Mouse (Mus musculus): ENCODE data around the gene Slc26a10. TPM values are rescaled to one million over a fixed set of nuclear protein-coding genes. Genes with fewer than 3 reads are reported as not detected.

The Slc26a10 gene
- polyA plus RNA-seq, 1 experiment, result 1.1 TPM

- no peak for TF ChIP-seq CTCF (IDR thresholded peaks at IDR 0.05; ENCODE audit: borderline replicate concordance, extremely low read depth, insufficient read depth, insufficient read length)
- no peak for TF ChIP-seq POLR2A (IDR thresholded peaks at IDR 0.05; ENCODE audit: borderline replicate concordance, extremely low read depth, insufficient read depth, insufficient read length, poor library complexity, severe bottlenecking)
- DNase-seq (ENCODE audit: low read depth), result no peak
Observed at GRCm38 (mm10) chr10:127213272-127213671, 32.8 kb upstream of the Slc26a10 start.

- DNase-seq (ENCODE audit: low read depth), result peak; percentile 93
- TF ChIP-seq CTCF (IDR thresholded peaks at IDR 0.05; ENCODE audit: borderline replicate concordance, extremely low read depth, insufficient read depth, insufficient read length) (no peak), POLR2A (IDR thresholded peaks at IDR 0.05; ENCODE audit: borderline replicate concordance, extremely low read depth, insufficient read depth, insufficient read length, poor library complexity, severe bottlenecking) (peak; percentile 73; the same call in 1 of the 2 replicates)
Observed at GRCm38 (mm10) chr10:127211414-127211854, 31.0 kb upstream of the Slc26a10 start, which contains the start of gene Pip4k2c. Pip4k2c (minus strand) TSS chr10:127211585.

GRCm38 (mm10) chr10:127210961-127211405, 30.5 kb upstream of the Slc26a10 start:
- peak; percentile 27 for DNase-seq (ENCODE audit: low read depth)
- TF ChIP-seq CTCF (IDR thresholded peaks at IDR 0.05; ENCODE audit: borderline replicate concordance, extremely low read depth, insufficient read depth, insufficient read length) (no peak), POLR2A (IDR thresholded peaks at IDR 0.05; ENCODE audit: borderline replicate concordance, extremely low read depth, insufficient read depth, insufficient read length, poor library complexity, severe bottlenecking) (no peak)

- no peak for DNase-seq (ENCODE audit: low read depth)
Observed at GRCm38 (mm10) chr10:127209928-127210570, 29.6 kb upstream of the Slc26a10 start.

GRCm38 (mm10) chr10:127208921-127209320, 28.5 kb upstream of the Slc26a10 start:
- no peak for DNase-seq (ENCODE audit: low read depth)
- no peak for TF ChIP-seq CTCF (IDR thresholded peaks at IDR 0.05; ENCODE audit: borderline replicate concordance, extremely low read depth, insufficient read depth, insufficient read length)
- no peak for TF ChIP-seq POLR2A (IDR thresholded peaks at IDR 0.05; ENCODE audit: borderline replicate concordance, extremely low read depth, insufficient read depth, insufficient read length, poor library complexity, severe bottlenecking)

More at GRCm38 (mm10) chr10:127209928-127210570, 29.6 kb upstream of the Slc26a10 start:
- TF ChIP-seq POLR2A (IDR thresholded peaks at IDR 0.05; ENCODE audit: borderline replicate concordance, extremely low read depth, insufficient read depth, insufficient read length, poor library complexity, severe bottlenecking) (no peak), CTCF (IDR thresholded peaks at IDR 0.05; ENCODE audit: borderline replicate concordance, extremely low read depth, insufficient read depth, insufficient read length) (no peak)

- DNase-seq (ENCODE audit: low read depth), result no peak
- no peak for TF ChIP-seq CTCF (IDR thresholded peaks at IDR 0.05; ENCODE audit: borderline replicate concordance, extremely low read depth, insufficient read depth, insufficient read length)
- TF ChIP-seq POLR2A (IDR thresholded peaks at IDR 0.05; ENCODE audit: borderline replicate concordance, extremely low read depth, insufficient read depth, insufficient read length, poor library complexity, severe bottlenecking), result no peak
Observed at GRCm38 (mm10) chr10:127205373-127205772, 24.9 kb upstream of the Slc26a10 start.

- DNase-seq (ENCODE audit: low read depth), result no peak
- no peak for TF ChIP-seq POLR2A (IDR thresholded peaks at IDR 0.05; ENCODE audit: borderline replicate concordance, extremely low read depth, insufficient read depth, insufficient read length, poor library complexity, severe bottlenecking)
Observed at GRCm38 (mm10) chr10:127204589-127204988, 24.1 kb upstream of the Slc26a10 start.

GRCm38 (mm10) chr10:127203106-127203505, 22.7 kb upstream of the Slc26a10 start:
- no peak for DNase-seq (ENCODE audit: low read depth)

GRCm38 (mm10) chr10:127200279-127200678, 19.8 kb upstream of the Slc26a10 start:
- DNase-seq (ENCODE audit: low read depth), result no peak
- no peak for TF ChIP-seq POLR2A (IDR thresholded peaks at IDR 0.05; ENCODE audit: borderline replicate concordance, extremely low read depth, insufficient read depth, insufficient read length, poor library complexity, severe bottlenecking)
- TF ChIP-seq CTCF (IDR thresholded peaks at IDR 0.05; ENCODE audit: borderline replicate concordance, extremely low read depth, insufficient read depth, insufficient read length), result peak; percentile 14; the same call in 1 of the 2 replicates

More at GRCm38 (mm10) chr10:127203106-127203505, 22.7 kb upstream of the Slc26a10 start:
- no peak for TF ChIP-seq CTCF (IDR thresholded peaks at IDR 0.05; ENCODE audit: borderline replicate concordance, extremely low read depth, insufficient read depth, insufficient read length)
- TF ChIP-seq POLR2A (IDR thresholded peaks at IDR 0.05; ENCODE audit: borderline replicate concordance, extremely low read depth, insufficient read depth, insufficient read length, poor library complexity, severe bottlenecking), result no peak

GRCm38 (mm10) chr10:127199474-127199873, 19.0 kb upstream of the Slc26a10 start:
- no peak for TF ChIP-seq CTCF (IDR thresholded peaks at IDR 0.05; ENCODE audit: borderline replicate concordance, extremely low read depth, insufficient read depth, insufficient read length)
- TF ChIP-seq POLR2A (IDR thresholded peaks at IDR 0.05; ENCODE audit: borderline replicate concordance, extremely low read depth, insufficient read depth, insufficient read length, poor library complexity, severe bottlenecking), result no peak
- no peak for DNase-seq (ENCODE audit: low read depth)

- TF ChIP-seq CTCF (IDR thresholded peaks at IDR 0.05; ENCODE audit: borderline replicate concordance, extremely low read depth, insufficient read depth, insufficient read length), result no peak
- no peak for TF ChIP-seq POLR2A (IDR thresholded peaks at IDR 0.05; ENCODE audit: borderline replicate concordance, extremely low read depth, insufficient read depth, insufficient read length, poor library complexity, severe bottlenecking)
- DNase-seq (ENCODE audit: low read depth), result no peak
Observed at GRCm38 (mm10) chr10:127199068-127199467, 18.6 kb upstream of the Slc26a10 start.

- TF ChIP-seq CTCF (IDR thresholded peaks at IDR 0.05; ENCODE audit: borderline replicate concordance, extremely low read depth, insufficient read depth, insufficient read length), result no peak
- no peak for TF ChIP-seq POLR2A (IDR thresholded peaks at IDR 0.05; ENCODE audit: borderline replicate concordance, extremely low read depth, insufficient read depth, insufficient read length, poor library complexity, severe bottlenecking)
- no peak for DNase-seq (ENCODE audit: low read depth)
Observed at GRCm38 (mm10) chr10:127198492-127198891, 18.0 kb upstream of the Slc26a10 start.
